Mouse (Mus musculus) megakaryocyte, embryonic 14.5 days (primary cell): ENCODE results near the gene Hook2. TPM values are rescaled to one million over a fixed set of nuclear protein-coding genes. Genes with fewer than 3 reads are reported as not detected.

Experiments
- H3K27me3 ChIP-seq: replicated peaks from 2 replicates; pipeline ENCODE3; 2012; ENCODE audit warnings: inconsistent platforms
- H3K36me3 ChIP-seq: replicated peaks from 2 replicates; pipeline ENCODE3; 2012; ENCODE audit warnings: low read length, inconsistent platforms, mixed read lengths
- H3K4me1 ChIP-seq: 2 replicates; pipeline ENCODE4 v1.6.1; 2012; ENCODE audit warnings: inconsistent platforms
- H3K4me3 ChIP-seq: replicated peaks from 2 replicates; pipeline ENCODE3; 2012; ENCODE audit warnings: moderate library complexity, mild to moderate bottlenecking, inconsistent platforms
- H3K9me3 ChIP-seq: 2 replicates; pipeline ENCODE4 v1.6.1; 2012; ENCODE audit warnings: inconsistent platforms
- FLI1 ChIP-seq: IDR thresholded peaks from 2 replicates; pipeline ENCODE4 v1.6.1; 2012; ENCODE audit warnings: low read length, inconsistent platforms, mixed read lengths
- GATA1 ChIP-seq: IDR thresholded peaks from 3 replicates; pipeline ENCODE4 v1.6.1; 2012; ENCODE audit warnings: mixed read lengths, low read length, inconsistent platforms, borderline replicate concordance
- polyA plus RNA-seq: library from polyadenylated mRNA; stranded (reverse); fragments of >175 nt; gene quantifications from 2 replicates; pipeline ENCODE4 v1.2.3, GENCODE M21; 2012; ENCODE audit warnings: low replicate concordance; ENCODE audit not compliant: insufficient read depth

Gene Hook2
- polyA plus RNA-seq, 1 experiment, result 8.9 TPM

DNA sequence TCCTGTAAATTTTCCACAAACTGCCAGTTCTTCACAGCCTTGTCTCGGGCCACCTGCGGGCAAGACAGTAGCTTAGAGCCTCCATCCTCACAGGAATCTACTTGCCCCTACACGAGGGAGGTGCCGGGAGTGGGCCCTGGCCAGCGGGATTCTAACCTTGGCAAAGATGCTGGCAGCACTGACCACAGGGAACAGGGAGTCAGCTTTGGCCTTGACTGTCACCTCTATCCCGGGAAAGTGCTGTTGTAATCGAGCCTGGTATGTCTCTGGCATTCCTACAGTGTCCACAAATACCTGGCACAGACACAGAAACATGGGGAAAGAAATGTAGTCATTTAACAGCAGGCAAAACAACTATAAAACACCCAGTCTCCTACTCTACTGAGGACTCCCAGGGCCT, 30.6 kb upstream of the Hook2 start:
- Histone ChIP-seq H3K4me1 (peaks cover 2% of the 10 kb centered on the region), H3K36me3 (peaks cover 66% of the 10 kb centered on the region), H3K9me3 (no peaks in the 10 kb centered on the region), H3K4me3 (no peak overlapping the region), H3K27me3 (no peaks in the 10 kb centered on the region)
- TF ChIP-seq GATA1 (no peak), FLI1 (no peak)

DNA sequence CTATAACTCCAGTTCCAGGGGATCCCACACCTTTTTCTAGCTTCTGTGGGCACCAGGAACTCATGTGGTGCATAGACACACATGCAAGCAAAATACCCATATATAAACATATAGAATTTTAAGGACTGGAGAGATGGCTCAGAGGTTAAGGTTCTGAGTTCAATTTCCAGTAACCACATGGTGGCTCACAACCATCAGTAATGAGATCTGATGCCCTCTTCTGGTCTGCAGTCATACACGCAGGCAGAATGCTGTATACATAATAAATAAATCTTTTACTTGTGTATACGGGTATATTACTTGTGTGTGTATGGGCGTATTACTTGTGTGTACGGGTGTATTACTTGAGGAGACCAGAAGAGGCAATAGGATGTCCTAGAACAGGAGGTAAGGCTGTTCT, 26.5 kb upstream of the Hook2 start:
- TF ChIP-seq GATA1, result no peak
- TF ChIP-seq FLI1, result no peak
- Histone ChIP-seq H3K9me3 (no peaks in the 10 kb centered on the region), H3K4me1 (peaks cover 43% of the 10 kb centered on the region), H3K27me3 (no peaks in the 10 kb centered on the region), H3K4me3 (no peak overlapping the region), H3K36me3 (peaks cover 37% of the 10 kb centered on the region)

DNA sequence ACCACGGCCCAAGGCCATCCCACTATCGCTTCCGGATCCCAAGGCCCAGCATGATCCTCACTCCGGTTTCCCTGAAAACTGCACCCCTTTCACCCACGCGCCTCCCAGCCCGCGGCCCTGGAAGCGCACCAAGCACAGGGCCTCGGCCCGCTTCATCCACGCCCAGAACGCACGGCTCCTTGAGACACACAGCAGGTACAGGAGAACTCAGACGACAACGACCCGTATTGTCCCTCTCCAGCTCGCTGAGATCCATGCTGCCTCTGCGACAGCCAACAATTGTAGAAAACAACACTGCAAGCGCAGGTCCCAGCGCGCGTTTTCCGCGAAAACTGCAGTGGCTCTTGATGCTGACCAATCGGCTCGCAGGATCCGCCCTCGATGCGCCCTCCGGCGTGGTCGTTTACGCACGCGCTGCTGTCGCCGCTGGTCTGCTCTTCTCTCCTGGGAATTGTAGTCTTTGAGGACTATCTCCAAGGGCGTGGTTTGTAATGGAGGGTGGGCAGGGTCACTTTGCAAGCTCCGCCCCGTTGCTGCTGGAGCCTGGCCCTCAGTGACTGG, 24.6 kb upstream of the Hook2 start:
- no peak for TF ChIP-seq FLI1
- no peak for TF ChIP-seq GATA1
- Histone ChIP-seq H3K4me1 (peaks cover 60% of the 10 kb centered on the region), H3K36me3 (peaks cover 30% of the 10 kb centered on the region), H3K27me3 (no peaks in the 10 kb centered on the region), H3K4me3 (peak overlapping the region; percentile 96), H3K9me3 (no peaks in the 10 kb centered on the region)

DNA sequence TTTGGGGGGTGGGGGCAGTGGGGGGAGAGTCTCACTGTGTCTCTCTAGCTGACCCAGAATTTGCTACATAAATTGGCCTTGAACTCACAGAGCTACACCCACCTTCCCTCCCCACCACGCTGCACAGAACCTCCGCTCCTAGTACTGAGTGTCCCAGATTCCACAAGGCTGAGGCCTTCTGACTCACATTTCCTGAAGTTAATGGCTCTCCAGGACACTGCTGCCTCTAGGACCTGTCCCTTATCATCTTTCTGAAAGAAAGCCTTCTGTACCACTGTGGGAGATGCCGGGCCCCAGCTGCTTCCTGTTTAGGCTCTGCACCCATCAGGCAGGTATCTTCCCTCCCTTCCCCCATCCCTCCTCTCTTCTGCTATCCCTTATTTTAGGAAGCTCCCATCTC, 23.8 kb upstream of the Hook2 start:
- no peak for TF ChIP-seq FLI1
- TF ChIP-seq GATA1, result no peak
- H3K36me3 ChIP-seq, result peaks cover 30% of the 10 kb centered on the region
- H3K4me1 ChIP-seq, result peaks cover 68% of the 10 kb centered on the region
- H3K27me3 ChIP-seq, result no peaks in the 10 kb centered on the region
- peak overlapping the region; percentile 96 for H3K4me3 ChIP-seq
- H3K9me3 ChIP-seq, result no peaks in the 10 kb centered on the region

DNA sequence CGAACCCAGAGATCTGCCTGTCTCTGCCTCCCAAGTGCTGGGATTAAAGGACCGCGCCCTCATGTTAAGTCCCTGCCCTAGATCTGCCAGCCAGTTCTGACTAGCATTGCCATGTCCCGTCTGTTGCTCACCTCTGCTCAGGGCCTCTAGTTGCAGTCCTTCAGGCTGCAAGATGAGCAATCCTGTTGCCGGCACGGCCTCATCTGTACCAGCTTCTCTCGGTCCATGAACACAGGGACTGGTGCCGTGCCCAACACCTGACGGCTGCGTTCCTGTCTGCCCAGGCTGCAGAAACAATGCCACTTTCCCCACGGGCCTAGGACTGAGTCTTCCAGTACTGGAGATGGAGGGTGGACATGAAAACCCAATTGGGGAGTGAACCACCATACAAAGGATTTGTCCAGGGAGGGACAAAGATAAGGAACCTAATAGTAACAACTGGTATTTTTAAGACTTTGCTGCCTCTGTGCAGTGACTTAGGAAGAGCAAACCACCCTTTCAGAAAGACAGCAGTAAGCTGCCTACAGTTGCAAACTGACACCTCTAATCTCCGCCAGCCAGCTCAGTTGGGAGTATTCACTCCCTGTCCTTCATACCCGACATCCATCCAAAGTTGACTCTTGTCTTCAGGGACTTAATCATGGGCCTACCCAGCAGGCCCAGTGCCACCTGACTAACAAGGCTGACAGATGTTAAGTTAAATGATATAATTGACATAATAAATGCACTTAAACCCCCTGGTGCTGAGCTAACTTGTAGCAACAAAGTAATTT, 22.7 kb upstream of the Hook2 start:
- H3K27me3 ChIP-seq, result no peaks in the 10 kb centered on the region
- TF ChIP-seq GATA1, result no peak
- no peak for TF ChIP-seq FLI1
- peaks cover 31% of the 10 kb centered on the region for H3K36me3 ChIP-seq
- peak overlapping the region; percentile 69 for H3K4me3 ChIP-seq
- H3K4me1 ChIP-seq, result peaks cover 74% of the 10 kb centered on the region
- H3K9me3 ChIP-seq, result no peaks in the 10 kb centered on the region

DNA sequence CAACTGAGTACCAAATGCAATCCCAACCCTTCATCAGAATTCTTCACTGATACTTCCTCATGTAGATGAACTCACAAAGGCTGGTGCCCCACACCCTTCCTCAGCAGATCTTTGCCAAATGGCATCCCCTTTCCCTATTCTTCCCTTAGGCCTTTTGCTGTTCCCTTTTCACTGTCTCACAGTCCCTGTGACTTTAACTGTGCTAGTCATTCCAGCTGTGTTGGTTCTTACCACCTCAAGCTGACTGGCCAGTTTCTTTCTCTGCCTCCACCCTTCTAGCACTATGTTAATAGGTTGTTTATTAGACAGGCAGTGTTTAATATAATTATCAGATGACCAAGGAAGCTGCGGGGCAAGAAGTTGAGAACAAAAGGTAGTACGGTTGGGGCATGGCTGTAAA, 21.8 kb upstream of the Hook2 start:
- Histone ChIP-seq H3K4me3 (peak overlapping the region; percentile 93), H3K27me3 (no peaks in the 10 kb centered on the region), H3K36me3 (peaks cover 36% of the 10 kb centered on the region), H3K9me3 (no peaks in the 10 kb centered on the region), H3K4me1 (peaks cover 83% of the 10 kb centered on the region)
- TF ChIP-seq GATA1 (no peak), FLI1 (no peak)

DNA sequence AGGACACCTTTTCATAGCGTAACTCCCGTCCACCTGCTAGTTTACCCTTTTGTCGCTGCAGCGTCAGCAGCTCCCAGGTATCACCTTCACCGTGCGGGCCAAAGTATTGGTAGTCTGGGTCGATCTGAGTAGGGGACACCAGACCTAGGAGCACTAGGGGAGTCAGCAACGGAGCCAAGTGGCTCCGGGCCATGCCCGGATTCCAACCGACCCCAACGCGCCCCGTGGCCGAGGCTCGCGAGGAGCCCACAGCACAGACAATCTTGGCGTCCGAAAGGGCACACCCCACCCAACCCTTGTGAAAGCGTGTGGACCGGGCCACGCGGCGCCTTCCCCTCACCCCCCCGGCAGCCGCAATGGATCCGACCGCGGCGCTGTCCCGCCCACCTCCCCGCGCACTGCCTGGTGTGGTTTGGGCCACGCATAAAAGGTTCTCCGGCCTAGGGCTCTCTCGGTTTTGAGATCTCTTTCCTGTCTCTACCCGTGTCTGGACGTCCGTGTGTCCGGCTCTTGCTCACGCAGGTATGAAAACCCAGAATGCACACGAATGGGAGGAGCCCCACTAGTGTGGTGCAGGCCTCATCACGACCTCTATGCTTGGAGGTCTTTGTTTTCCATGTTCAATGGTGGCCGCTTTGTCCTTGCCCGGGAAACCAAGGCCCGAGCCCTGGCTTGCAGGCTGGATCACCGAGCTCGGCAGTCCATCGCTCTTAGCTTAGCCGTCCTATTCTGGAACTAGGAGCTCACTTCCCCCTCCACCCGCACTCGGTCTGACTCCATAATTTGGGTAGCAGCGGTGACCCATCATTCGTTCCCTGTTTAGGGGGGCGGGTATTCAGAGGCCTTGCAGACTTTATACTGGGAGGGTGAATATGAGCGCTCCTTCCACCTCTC, 20.9 kb upstream of the Hook2 start, which contains the start of the genes Gm49661, Prdx2 and Rnaseh2a:
Gene Gm49661, minus strand, starts transcription at position 193 of the 894 bp plus-strand sequence.
Gene Prdx2, plus strand, starts transcription at position 347 of the 894 bp plus-strand sequence.
Gene Rnaseh2a, minus strand, starts transcription at position 527 of the 894 bp plus-strand sequence.
- H3K9me3 ChIP-seq, result no peaks in the 10 kb centered on the region
- no peaks in the 10 kb centered on the region for H3K27me3 ChIP-seq
- H3K36me3 ChIP-seq, result peaks cover 37% of the 10 kb centered on the region
- H3K4me1 ChIP-seq, result peaks cover 90% of the 10 kb centered on the region
- peak within 1 kb of the TSS; percentile 93 for H3K4me3 ChIP-seq
- TF ChIP-seq GATA1 (no peak), FLI1 (no peak)

DNA sequence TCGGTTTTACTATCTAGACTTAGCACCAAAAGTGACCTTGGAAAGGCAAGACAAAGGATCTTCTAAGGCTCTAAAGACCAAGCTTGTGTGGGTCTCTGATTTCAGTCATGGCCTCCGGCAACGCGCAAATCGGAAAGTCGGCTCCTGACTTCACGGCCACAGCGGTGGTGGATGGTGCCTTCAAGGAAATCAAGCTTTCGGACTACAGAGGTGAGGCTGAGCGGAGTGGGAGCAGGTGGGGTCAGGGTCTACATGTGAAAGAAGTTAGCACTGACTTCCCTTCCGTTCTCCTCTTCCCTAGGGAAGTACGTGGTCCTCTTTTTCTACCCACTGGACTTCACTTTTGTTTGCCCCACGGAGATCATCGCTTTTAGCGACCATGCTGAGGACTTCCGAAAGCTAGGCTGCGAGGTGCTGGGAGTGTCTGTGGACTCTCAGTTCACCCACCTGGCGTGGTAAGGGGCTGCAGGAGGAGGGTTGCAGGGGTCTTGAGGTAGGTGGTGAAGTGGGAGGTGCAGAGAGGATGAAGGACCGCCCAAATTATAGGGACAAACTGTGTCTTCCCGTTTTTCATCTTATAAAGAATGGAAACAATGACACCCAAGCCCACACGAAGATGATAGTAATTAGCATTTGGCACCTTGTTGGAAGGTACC, 20.1 kb upstream of the Hook2 start:
- no peak for TF ChIP-seq GATA1
- no peaks in the 10 kb centered on the region for H3K9me3 ChIP-seq
- H3K36me3 ChIP-seq, result peaks cover 37% of the 10 kb centered on the region
- H3K4me3 ChIP-seq, result peak overlapping the region; percentile 93
- peaks cover 90% of the 10 kb centered on the region for H3K4me1 ChIP-seq
- H3K27me3 ChIP-seq, result no peaks in the 10 kb centered on the region

DNA sequence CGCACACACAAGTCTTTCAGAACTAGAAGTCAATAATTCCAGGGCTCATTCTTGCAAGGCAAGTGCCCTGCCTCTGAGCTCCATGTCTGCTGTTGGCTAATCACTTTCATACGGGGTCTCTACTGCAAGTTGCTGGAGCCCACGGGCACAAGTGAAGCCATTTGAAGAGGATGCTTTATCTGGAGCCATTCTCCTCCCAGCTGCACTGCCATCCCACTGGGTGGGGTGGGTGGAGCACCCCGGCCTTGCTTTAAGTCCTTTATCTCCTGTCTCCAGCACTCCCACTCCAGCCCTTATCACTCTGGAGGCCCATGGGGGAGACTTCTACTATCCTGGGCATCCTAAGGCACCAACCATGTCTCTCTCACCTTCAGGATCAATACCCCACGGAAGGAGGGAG, 19.5 kb upstream of the Hook2 start:
- H3K4me1 ChIP-seq, result peaks cover 89% of the 10 kb centered on the region
- TF ChIP-seq FLI1 (no peak), GATA1 (no peak)
- peaks cover 37% of the 10 kb centered on the region for H3K36me3 ChIP-seq
- H3K9me3 ChIP-seq, result no peaks in the 10 kb centered on the region
- no peaks in the 10 kb centered on the region for H3K27me3 ChIP-seq
- H3K4me3 ChIP-seq, result peak overlapping the region; percentile 93

DNA sequence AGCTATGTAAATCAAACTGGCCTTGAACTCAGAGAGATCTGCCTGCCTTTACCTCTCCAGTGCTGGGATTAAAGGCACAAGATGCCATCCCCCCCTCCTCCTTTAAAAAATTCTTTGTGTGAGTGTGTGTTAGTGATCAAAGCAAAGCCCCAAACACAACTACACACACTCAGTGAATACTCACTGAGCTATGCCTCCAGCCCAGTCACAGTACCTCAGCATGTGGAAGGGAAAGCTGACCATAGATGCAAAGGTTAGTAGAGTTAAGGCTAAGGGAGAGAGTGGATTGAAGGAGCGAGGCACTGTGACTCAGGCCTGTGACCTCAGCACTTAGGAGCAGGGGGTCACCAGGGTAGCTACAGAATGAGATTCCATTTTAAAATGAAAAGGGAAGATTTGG, 17.3 kb upstream of the Hook2 start:
- Histone ChIP-seq H3K4me3 (no peak overlapping the region), H3K9me3 (no peaks in the 10 kb centered on the region), H3K27me3 (no peaks in the 10 kb centered on the region), H3K36me3 (peaks cover 42% of the 10 kb centered on the region), H3K4me1 (peaks cover 70% of the 10 kb centered on the region)
- TF ChIP-seq GATA1 (no peak), FLI1 (no peak)
